Mouse (Mus musculus) adrenal gland, adult 2 months (tissue): ENCODE measurements around the gene Itgax. TPM values are rescaled to one million over a fixed set of nuclear protein-coding genes. Genes with fewer than 3 reads are reported as not detected.

ENCODE experiments used
- DNase-seq: peaks from one replicate; pipeline ENCODE4 v3.0.0; 2021
- polyA plus RNA-seq: library from polyadenylated mRNA; depleted of rRNA; stranded (reverse); fragments of >200 nt; gene quantifications from 2 replicates; pipeline ENCODE4 v1.2.3, GENCODE M21; 2012; rRNA removed
- total RNA-seq, 2 experiments: library from RNA; stranded (reverse); gene quantifications; 2 replicates each; pipeline ENCODE4 v1.2.3; 2021

Itgax gene
- total and polyA plus RNA-seq, 3 experiments: 1.4 to 2.4 (median 1.7) TPM

- DNase-seq: no peak
Observed at GRCm38 (mm10) chr7:128164001-128164400, 34.7 kb downstream of the Itgax start.

GRCm38 (mm10) chr7:128166391-128166790, 37.0 kb downstream of the Itgax start:
- no peak for DNase-seq

- peak; percentile 23 for DNase-seq
Observed at GRCm38 (mm10) chr7:128169996-128170395, 40.6 kb downstream of the Itgax start.

- DNase-seq: no peak
Observed at GRCm38 (mm10) chr7:128178385-128178784, 49.0 kb downstream of the Itgax start.

- no peak for DNase-seq
Observed at GRCm38 (mm10) chr7:128180126-128180525, 50.8 kb downstream of the Itgax start.

- DNase-seq: no peak
Observed at GRCm38 (mm10) chr7:128180546-128180945, 51.2 kb downstream of the Itgax start.

GRCm38 (mm10) chr7:128181691-128182090, 52.3 kb downstream of the Itgax start:
- no peak for DNase-seq

Other genes with a start within 250 kb of the Itgax start
- 1 to 10 TPM; 1.0 to 1.2 TPM for gene Prss53, start 238.6 kb upstream of the Itgax start, total RNA-seq
- 3.0 and 4.5 TPM in 2 replicates for gene Prss53, start 238.6 kb upstream of the Itgax start, polyA plus RNA-seq
- gene Gm21974, start 234.1 kb upstream of the Itgax start, total RNA-seq: not detected
- not detected in 2 replicates for gene Gm21974, start 234.1 kb upstream of the Itgax start, polyA plus RNA-seq
- 10 to 100 TPM; 62.7 to 85.5 TPM for gene Vkorc1, start 233.9 kb upstream of the Itgax start, total RNA-seq
- 152 and 201 TPM in 2 replicates for gene Vkorc1, start 233.9 kb upstream of the Itgax start, polyA plus RNA-seq
- 100 to 1,000 TPM; 122 to 138 TPM for gene Bckdk, start 225.5 kb upstream of the Itgax start, total RNA-seq
- 164 and 166 TPM in 2 replicates for gene Bckdk, start 225.5 kb upstream of the Itgax start, polyA plus RNA-seq
- gene Kat8, start 217.0 kb upstream of the Itgax start, total RNA-seq: 10 to 100 TPM; 24.6 to 27.1 TPM
- 10.6 and 10.9 TPM in 2 replicates for gene Kat8, start 217.0 kb upstream of the Itgax start, polyA plus RNA-seq
- gene Prss8, start 199.4 kb upstream of the Itgax start, total RNA-seq: under 1 TPM in 1 of 2 experiments, not detected in 1; 0.24 TPM
- gene Prss8, start 199.4 kb upstream of the Itgax start, polyA plus RNA-seq: 0.07 and 0.38 TPM in 2 replicates
- gene Prss36, start 182.8 kb upstream of the Itgax start, total RNA-seq: 1 to 10 TPM; 8.2 to 9.4 TPM
- gene Prss36, start 182.8 kb upstream of the Itgax start, polyA plus RNA-seq: 24.8 and 27.8 TPM in 2 replicates
- 100 to 1,000 TPM; 176 to 229 TPM for gene Fus, start 162.1 kb upstream of the Itgax start, total RNA-seq
- 139 and 145 TPM in 2 replicates for gene Fus, start 162.1 kb upstream of the Itgax start, polyA plus RNA-seq
- gene Pycard, start 135.7 kb upstream of the Itgax start, total RNA-seq: 1 to 10 TPM; 2.3 to 3.7 TPM
- 4.4 and 8.1 TPM in 2 replicates for gene Pycard, start 135.7 kb upstream of the Itgax start, polyA plus RNA-seq
- gene Trim72, start 125.6 kb upstream of the Itgax start, total RNA-seq: under 1 TPM in 1 of 2 experiments, not detected in 1; 0.17 TPM
- 0.16 and 0.29 TPM in 2 replicates for gene Trim72, start 125.6 kb upstream of the Itgax start, polyA plus RNA-seq
- 1 to 10 TPM; 5.5 to 9.1 TPM for gene Itgam, start 66.9 kb upstream of the Itgax start, total RNA-seq
- 2.0 and 2.2 TPM in 2 replicates for gene Itgam, start 66.9 kb upstream of the Itgax start, polyA plus RNA-seq
- gene Gm49368, start 66.9 kb upstream of the Itgax start, total RNA-seq: not detected
- gene Gm49368, start 66.9 kb upstream of the Itgax start, polyA plus RNA-seq: not detected in 2 replicates
- gene Itgad, start 24.8 kb downstream of the Itgax start, total RNA-seq: under 1 TPM in 1 of 2 experiments, not detected in 1; 0.07 TPM
- 0.04 and 0.07 TPM in 2 replicates for gene Itgad, start 24.8 kb downstream of the Itgax start, polyA plus RNA-seq
- 1 to 10 TPM in 1 of 2 experiments, not detected in 1; 8.0 TPM for gene Cox6a2, start 76.8 kb downstream of the Itgax start, total RNA-seq
- gene Cox6a2, start 76.8 kb downstream of the Itgax start, polyA plus RNA-seq: 1.7 and 2.9 TPM in 2 replicates
- 10 to 100 TPM; 18.6 to 20.1 TPM for gene Armc5, start 107.8 kb downstream of the Itgax start, total RNA-seq
- gene Armc5, start 107.8 kb downstream of the Itgax start, polyA plus RNA-seq: 64.3 and 68.0 TPM in 2 replicates
- 1 to 10 TPM; 5.1 to 8.7 TPM for gene 9130023H24Rik, start 108.5 kb downstream of the Itgax start, total RNA-seq
- gene 9130023H24Rik, start 108.5 kb downstream of the Itgax start, polyA plus RNA-seq: 1.4 TPM in 2 replicates
- 10 to 100 TPM; 24.0 to 30.2 TPM for gene Tgfb1i1, start 117.3 kb downstream of the Itgax start, total RNA-seq
- gene Tgfb1i1, start 117.3 kb downstream of the Itgax start, polyA plus RNA-seq: 35.1 and 35.8 TPM in 2 replicates
- under 1 TPM in 1 of 2 experiments, not detected in 1; 0.17 TPM for gene Slc5a2, start 136.1 kb downstream of the Itgax start, total RNA-seq
- not detected in 2 replicates for gene Slc5a2, start 136.1 kb downstream of the Itgax start, polyA plus RNA-seq
- gene BC017158, start 168.6 kb downstream of the Itgax start, total RNA-seq: 10 to 100 TPM; 28.6 to 33.0 TPM
- gene BC017158, start 168.6 kb downstream of the Itgax start, polyA plus RNA-seq: 62.7 and 66.8 TPM in 2 replicates